Mouse (Mus musculus) small intestine, adult 2 months (tissue): Measurements from ENCODE around the gene Alcam.

Experiments
- CTCF ChIP-seq: fragments of 200-500 bp; IDR thresholded peaks from 2 replicates; pipeline ENCODE4 v1.5.1; 2012; ENCODE audit warnings: low read depth, mild to moderate bottlenecking, control low read depth, inconsistent platforms, low read length, moderate library complexity, mixed read lengths; ENCODE audit not compliant: insufficient replicate concordance, insufficient read length; ENCODE audit errors: extremely low read depth
- POLR2A ChIP-seq: fragments of 200-500 bp; IDR thresholded peaks from 2 replicates; pipeline ENCODE4 v1.6.1; 2012; ENCODE audit warnings: low read depth, mild to moderate bottlenecking, control low read depth, inconsistent platforms, low read length, moderate library complexity

- no peak for TF ChIP-seq POLR2A
- no peak for TF ChIP-seq CTCF
These were observed 14.9 kb downstream of the Alcam start for GRCm38 (mm10) chr16:52439007-52439406.
